Mouse (Mus musculus) stomach, postnatal 0 days (tissue): ENCODE measurements around the gene Ptcd2.

Experiments
- CTCF ChIP-seq: IDR thresholded peaks from 2 replicates; pipeline ENCODE4 v1.5.1; 2016; ENCODE audit warnings: antibody characterized with exemption, low read depth, mild to moderate bottlenecking, moderate library complexity
- EP300 ChIP-seq: optimal IDR thresholded peaks from 2 replicates; pipeline ENCODE3; 2016; ENCODE audit warnings: antibody characterized with exemption

- TF ChIP-seq CTCF (no peak), EP300 (no peak)
These were observed 46.9 kb upstream of the Ptcd2 start for GRCm38 (mm10) chr13:99391417-99391816.
